Mouse (Mus musculus): ENCODE measurements around the gene Gm20388.

GRCm38 (mm10) chr8:124090473-124090872 lies 4179.8 kb downstream of the Gm20388 start:
- no peak for TF ChIP-seq POLR2A (IDR thresholded peaks at IDR 0.05; ENCODE audit: extremely low read depth, insufficient read depth, low read length)
- TF ChIP-seq CTCF (IDR thresholded peaks at IDR 0.05; ENCODE audit: extremely low read depth, insufficient read depth, low read length), result no peak

All from cortical plate, adult 2 months (tissue).